Mouse (Mus musculus) CD4-positive, CD25-positive, alpha-beta regulatory T cell (primary cell): Measurements from ENCODE around the gene Cisd3. TPM values are rescaled to one million over a fixed set of nuclear protein-coding genes. Genes with fewer than 3 reads are reported as not detected.

Experiments used
- polyA plus RNA-seq: library from polyadenylated mRNA; unstranded; fragments of 100-300 nt; shearing (Covaris generic); gene quantifications from one replicate; pipeline ENCODE4 v1.2.1, GENCODE M21; 2017

Gene Cisd3
- polyA plus RNA-seq: 70.3 TPM

DNA sequence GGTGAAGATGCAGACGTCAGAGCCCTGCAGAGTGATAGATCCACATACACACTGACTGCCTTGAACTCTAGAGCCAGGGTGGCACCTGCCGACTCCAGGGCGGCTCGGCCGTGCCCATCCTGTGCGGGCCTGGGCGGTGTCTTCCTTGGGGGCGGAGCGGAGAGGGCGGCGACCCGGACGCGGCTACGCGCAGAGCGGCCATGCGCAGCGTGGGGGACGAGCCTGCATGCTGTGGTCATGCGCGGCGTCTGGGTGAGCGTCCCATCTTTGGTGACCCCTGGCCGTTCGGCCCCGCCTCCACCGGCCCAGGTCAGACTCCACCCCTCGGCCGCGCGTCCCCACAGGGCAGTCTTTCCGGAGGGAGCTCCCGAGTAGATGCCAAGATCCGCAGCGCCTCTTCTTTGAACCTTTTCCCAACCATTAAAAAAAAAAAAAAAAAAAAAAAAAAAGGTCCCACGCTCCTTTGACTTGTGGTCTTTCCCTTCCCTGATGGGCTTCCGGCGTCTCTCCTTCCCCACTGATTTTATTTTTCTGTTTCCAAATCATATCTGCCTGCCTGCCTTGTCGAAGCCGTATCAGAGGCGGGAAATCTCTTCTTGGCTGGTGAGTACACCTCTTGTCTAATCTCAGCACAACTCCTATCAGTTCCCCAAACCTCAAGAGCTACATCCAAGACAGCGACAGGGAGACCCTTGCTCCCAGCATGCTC, at the start of gene Cisd3:
Gene Cisd3 (plus strand): TSS at position 214 of the 709 bp plus-strand sequence.

DNA sequence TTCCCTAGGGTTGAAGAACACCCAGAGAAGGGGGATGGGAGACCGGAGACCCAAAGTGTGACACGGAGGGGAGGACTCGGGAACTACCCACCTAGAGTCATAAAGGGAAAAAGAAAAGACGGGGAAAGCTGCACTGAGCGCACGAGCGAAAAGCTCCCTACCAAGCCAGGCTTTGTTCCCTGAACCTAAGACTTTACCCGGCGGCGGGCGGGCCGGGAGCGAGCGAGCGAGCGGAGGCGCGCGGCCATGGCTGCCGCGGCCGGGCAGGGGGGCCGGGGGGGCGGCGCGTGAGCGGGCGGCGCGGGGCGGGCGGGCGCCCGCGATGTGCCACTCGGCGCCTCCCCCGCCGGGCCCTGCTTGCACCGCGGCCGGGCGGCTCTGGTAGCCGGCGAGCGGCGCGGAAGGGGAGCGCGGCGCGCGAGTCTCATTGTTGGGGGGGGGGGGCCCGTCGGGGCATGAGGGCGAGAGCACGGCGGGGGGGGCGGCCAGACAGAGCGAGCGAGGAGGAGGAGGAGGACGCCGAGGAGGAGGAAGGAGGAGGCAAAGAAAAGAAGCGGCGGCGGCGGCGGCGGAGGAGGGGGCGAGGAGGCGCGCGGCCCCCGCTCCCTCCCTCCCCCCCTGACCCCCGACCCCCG, 22.6 kb upstream of the Cisd3 start, which contains the start of gene Mllt6:
Gene Mllt6 (plus strand): TSS at position 522 of the 635 bp plus-strand sequence.

DNA sequence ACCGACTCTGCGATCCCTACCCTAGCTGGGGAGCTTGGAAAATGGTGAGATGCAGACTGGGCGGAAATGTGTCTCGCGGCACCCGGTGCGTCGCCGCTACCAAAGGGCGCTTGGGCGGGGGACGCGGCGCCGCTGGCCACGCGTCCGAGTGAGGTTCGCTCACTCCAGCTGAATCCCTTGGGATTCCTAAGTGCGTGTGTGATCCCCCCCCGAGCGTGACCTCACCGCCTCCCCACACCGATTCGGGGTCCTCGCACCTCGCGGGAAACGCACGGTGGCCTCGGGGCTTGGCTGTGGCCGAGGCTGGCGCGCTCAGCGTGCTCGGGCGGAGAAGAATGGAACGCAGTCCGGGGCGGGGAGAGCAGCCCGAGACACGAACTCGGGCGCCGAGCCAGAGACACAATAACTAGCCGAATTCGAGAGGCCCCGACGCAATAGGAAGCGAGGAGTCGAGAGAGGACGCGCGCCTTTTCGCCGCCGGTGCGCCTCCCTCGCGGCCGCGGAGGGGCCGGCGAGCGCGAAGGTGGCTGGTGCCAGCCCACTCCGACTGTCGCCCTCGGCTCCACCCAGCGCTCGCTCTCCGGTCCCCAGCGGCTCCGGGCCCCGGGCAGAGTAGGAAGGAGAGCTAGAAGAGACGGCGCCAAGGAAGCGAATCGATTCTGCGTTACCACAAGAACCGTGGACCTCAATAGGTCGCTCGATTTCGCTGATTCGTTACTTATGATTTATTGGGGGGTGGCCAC, 14.5 kb downstream of the Cisd3 start, which contains the start of gene Pcgf2:
Gene Pcgf2 (minus strand): TSS at position 495 of the 743 bp plus-strand sequence.

DNA sequence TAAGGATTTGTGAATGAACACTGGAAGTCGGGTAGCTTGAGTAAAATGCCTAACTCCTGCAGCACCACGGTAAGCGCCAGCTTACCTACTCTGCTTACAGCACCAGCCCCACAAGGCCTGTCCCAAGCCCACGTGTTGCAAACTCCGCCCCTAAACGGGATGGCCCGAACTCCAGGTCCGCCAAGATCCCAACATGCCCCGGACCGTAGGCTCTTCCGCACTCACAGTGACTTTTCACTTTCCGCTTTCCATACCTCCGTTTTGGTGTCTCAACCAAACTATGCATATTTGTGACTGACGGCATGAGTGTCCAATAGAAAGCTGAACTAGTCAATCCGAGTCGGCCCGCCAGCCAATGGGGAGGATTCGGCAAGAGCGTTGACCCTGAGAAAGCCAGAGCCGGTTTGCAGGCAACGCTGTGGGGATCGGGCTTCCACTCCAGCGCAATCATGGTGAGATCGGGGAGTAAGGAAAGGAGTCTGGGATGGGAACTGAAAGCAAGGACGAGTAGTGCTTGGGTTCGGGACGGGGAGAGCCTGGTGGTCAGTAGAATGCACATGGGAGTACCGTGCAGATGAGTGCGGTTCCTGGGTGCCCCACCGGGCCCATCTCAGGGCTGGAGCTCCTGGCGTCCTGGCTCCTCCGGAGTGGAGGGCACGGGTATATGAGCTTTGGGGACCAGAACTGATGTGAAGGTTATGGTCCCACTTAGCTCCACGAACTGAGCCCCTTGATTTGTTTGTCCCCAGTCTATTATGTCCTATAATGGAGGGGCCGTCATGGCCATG, 17.6 kb downstream of the Cisd3 start, which contains the start of gene Psmb3:
Gene Psmb3 (plus strand): TSS at position 361 of the 788 bp plus-strand sequence.

Other genes with a start within 250 kb of the Cisd3 start
- not detected for gene 4933428G20Rik, start 185.5 kb upstream of the Cisd3 start, polyA plus RNA-seq
- gene Srcin1, start 109.6 kb upstream of the Cisd3 start, polyA plus RNA-seq: not detected
- 9.0 TPM for gene Epop, start 56.1 kb upstream of the Cisd3 start, polyA plus RNA-seq
- 12.7 TPM for gene Mllt6, start 22.4 kb upstream of the Cisd3 start, polyA plus RNA-seq
- 1.4 TPM for gene Pcgf2, start 14.7 kb downstream of the Cisd3 start, polyA plus RNA-seq
- gene Psmb3, start 17.6 kb downstream of the Cisd3 start, polyA plus RNA-seq: 428 TPM
- 2.6 TPM for gene Pip4k2b, start 58.9 kb downstream of the Cisd3 start, polyA plus RNA-seq
- gene Cwc25, start 80.7 kb downstream of the Cisd3 start, polyA plus RNA-seq: 27.1 TPM
- not detected for gene 1700001P01Rik, start 90.1 kb downstream of the Cisd3 start, polyA plus RNA-seq
- gene Rpl23, start 96.6 kb downstream of the Cisd3 start, polyA plus RNA-seq: 408 TPM
- 201 TPM for gene Lasp1, start 113.2 kb downstream of the Cisd3 start, polyA plus RNA-seq
- gene B230217C12Rik, start 155.0 kb downstream of the Cisd3 start, polyA plus RNA-seq: 0.41 TPM
- gene Fbxo47, start 198.3 kb downstream of the Cisd3 start, polyA plus RNA-seq: 0.39 TPM